Mouse (Mus musculus): ENCODE measurements at regions not wholly inside any gene's neighbourhood (a gene's known extent, or its start where the extent isn't known, plus 50 kb on each side); places are given as distances from the start of the nearest gene placed in this dataset.

- DNase-seq (ENCODE audit: low spot score): no peak
- H3K27ac ChIP-seq: no peak overlapping the region
- 74% methylated on average over 4 of the region's 4 CpGs for WGBS
These were observed 110.5 kb downstream of the Slc4a3 start for GRCm38 (mm10) chr1:75656592-75656991.

GRCm38 (mm10) chr1:75660336-75661100 lies 114.5 kb downstream of the Slc4a3 start:
- Histone ChIP-seq H3K27me3 (ENCODE audit: insufficient read depth, poor library complexity, severe bottlenecking) (peaks cover 21% of the 10 kb centered on the region; the same call in 1 of the 2 replicates), H3K9me3 (no peaks in the 10 kb centered on the region), H3K36me3 (no peaks in the 10 kb centered on the region), H3K4me1 (peaks cover 16% of the 10 kb centered on the region), H3K4me3 (no peak overlapping the region), H3K27ac (no peak overlapping the region)
- WGBS: 75% methylated on average over 7 of the region's 7 CpGs
- no peak for DNase-seq (ENCODE audit: low spot score)

More at GRCm38 (mm10) chr1:75656592-75656991, 110.5 kb downstream of the Slc4a3 start:
- Histone ChIP-seq H3K9me3 (no peaks in the 10 kb centered on the region), H3K36me3 (no peaks in the 10 kb centered on the region), H3K27me3 (ENCODE audit: insufficient read depth, poor library complexity, severe bottlenecking) (0 out of 2 replicates have a peak, but pooled peaks cover 16% of the 10 kb centered on the region), H3K4me1 (0 out of 2 replicates have a peak, but pooled peaks cover 3% of the 10 kb centered on the region), H3K4me3 (no peak overlapping the region)

- 16% methylated on average over 17 of the region's 17 CpGs for whole genome bisulfite sequencing
- Histone ChIP-seq H3K4me1 (peaks cover 16% of the 10 kb centered on the region), H3K36me3 (no peaks in the 10 kb centered on the region), H3K27ac (0 out of 2 replicates have a peak overlapping the region, but pooled peaks have one; percentile 23), H3K9me3 (no peaks in the 10 kb centered on the region), H3K4me3 (peak overlapping the region; percentile 43; the same call in 1 of the 2 replicates), H3K27me3 (ENCODE audit: insufficient read depth, poor library complexity, severe bottlenecking) (peaks cover 16% of the 10 kb centered on the region; the same call in 1 of the 2 replicates)
- no peak for DNase-seq (ENCODE audit: low spot score)
These were observed 116.3 kb downstream of the Slc4a3 start for GRCm38 (mm10) chr1:75662141-75662990.

- Histone ChIP-seq H3K4me3 (no peak overlapping the region), H3K36me3 (no peaks in the 10 kb centered on the region), H3K27me3 (ENCODE audit: insufficient read depth, poor library complexity, severe bottlenecking) (peaks cover 47% of the 10 kb centered on the region), H3K4me1 (peaks cover 6% of the 10 kb centered on the region), H3K27ac (no peak overlapping the region), H3K9me3 (no peaks in the 10 kb centered on the region)
- 70% methylated on average over 6 of the region's 6 CpGs for WGBS
- DNase-seq (ENCODE audit: low spot score): no peak
These were observed 121.7 kb downstream of the Slc4a3 start for GRCm38 (mm10) chr1:75667736-75668269.

- Histone ChIP-seq H3K36me3 (no peaks in the 10 kb centered on the region), H3K27me3 (ENCODE audit: insufficient read depth, poor library complexity, severe bottlenecking) (peaks cover 12% of the 10 kb centered on the region; the same call in 1 of the 2 replicates), H3K27ac (no peak overlapping the region), H3K4me3 (no peak overlapping the region), H3K9me3 (no peaks in the 10 kb centered on the region), H3K4me1 (peaks cover 9% of the 10 kb centered on the region; the same call in 1 of the 2 replicates)
- DNase-seq (ENCODE audit: low spot score): no peak
- WGBS: 85% methylated on average over 4 of the region's 4 CpGs
These were observed 130.2 kb downstream of the Slc4a3 start for GRCm38 (mm10) chr1:75676295-75676694.

GRCm38 (mm10) chr1:75677695-75678094 lies 131.6 kb downstream of the Slc4a3 start:
- Histone ChIP-seq H3K27ac (no peak overlapping the region), H3K4me1 (peaks cover 9% of the 10 kb centered on the region; the same call in 1 of the 2 replicates), H3K9me3 (peaks cover 5% of the 10 kb centered on the region), H3K27me3 (ENCODE audit: insufficient read depth, poor library complexity, severe bottlenecking) (no peaks in the 10 kb centered on the region), H3K36me3 (no peaks in the 10 kb centered on the region), H3K4me3 (no peak overlapping the region)
- no peak for DNase-seq (ENCODE audit: low spot score)
- WGBS: 72% methylated on average over 5 of the region's 5 CpGs

GRCm38 (mm10) chr1:75678279-75678678 lies 132.2 kb downstream of the Slc4a3 start:
- no peak overlapping the region for H3K4me3 ChIP-seq
- no peak for DNase-seq (ENCODE audit: low spot score)
- no peaks in the 10 kb centered on the region for H3K36me3 ChIP-seq
- no peaks in the 10 kb centered on the region for H3K27me3 ChIP-seq (ENCODE audit: insufficient read depth, poor library complexity, severe bottlenecking)
- H3K27ac ChIP-seq: no peak overlapping the region
- 67% methylated on average over 4 of the region's 4 CpGs for WGBS
- peaks cover 9% of the 10 kb centered on the region; the same call in 1 of the 2 replicates for H3K4me1 ChIP-seq
- H3K9me3 ChIP-seq: peaks cover 5% of the 10 kb centered on the region

- no peaks in the 10 kb centered on the region for H3K36me3 ChIP-seq
- H3K27ac ChIP-seq: 0 out of 2 replicates have a peak overlapping the region, but pooled peaks have one; percentile 31
- no peak for DNase-seq (ENCODE audit: low spot score)
- H3K4me3 ChIP-seq: no peak overlapping the region
- no peaks in the 10 kb centered on the region for H3K27me3 ChIP-seq (ENCODE audit: insufficient read depth, poor library complexity, severe bottlenecking)
- 42% methylated on average over 10 of the region's 10 CpGs for WGBS
- peaks cover 5% of the 10 kb centered on the region for H3K9me3 ChIP-seq
- peaks cover 9% of the 10 kb centered on the region; the same call in 1 of the 2 replicates for H3K4me1 ChIP-seq
These were observed 134.3 kb downstream of the Slc4a3 start for GRCm38 (mm10) chr1:75680366-75680765.

- whole genome bisulfite sequencing: 88% methylated on average over 5 of the region's 5 CpGs
- no peak overlapping the region for H3K27ac ChIP-seq
These were observed 135.8 kb downstream of the Slc4a3 start for GRCm38 (mm10) chr1:75681913-75682312.

GRCm38 (mm10) chr1:75692781-75693180 lies 146.7 kb downstream of the Slc4a3 start:
- Histone ChIP-seq H3K4me1 (peaks cover 4% of the 10 kb centered on the region; the same call in 1 of the 2 replicates), H3K36me3 (no peaks in the 10 kb centered on the region), H3K27me3 (ENCODE audit: insufficient read depth, poor library complexity, severe bottlenecking) (no peaks in the 10 kb centered on the region), H3K4me3 (no peak overlapping the region), H3K27ac (no peak overlapping the region), H3K9me3 (no peaks in the 10 kb centered on the region)
- no peak for DNase-seq (ENCODE audit: low spot score)
- 59% methylated on average over 1 of the region's 1 CpGs for WGBS

More at GRCm38 (mm10) chr1:75681913-75682312, 135.8 kb downstream of the Slc4a3 start:
- Histone ChIP-seq H3K36me3 (no peaks in the 10 kb centered on the region), H3K27me3 (ENCODE audit: insufficient read depth, poor library complexity, severe bottlenecking) (no peaks in the 10 kb centered on the region), H3K4me3 (no peak overlapping the region), H3K4me1 (peaks cover 9% of the 10 kb centered on the region; the same call in 1 of the 2 replicates), H3K9me3 (peaks cover 5% of the 10 kb centered on the region)
- DNase-seq (ENCODE audit: low spot score): no peak

- WGBS: 59% methylated on average over 12 of the region's 12 CpGs
- H3K27ac ChIP-seq: no peak overlapping the region
- no peak for DNase-seq (ENCODE audit: low spot score)
These were observed 147.3 kb downstream of the Slc4a3 start for GRCm38 (mm10) chr1:75693231-75693914.

More at GRCm38 (mm10) chr1:75693231-75693914, 147.3 kb downstream of the Slc4a3 start:
- Histone ChIP-seq H3K4me1 (peaks cover 4% of the 10 kb centered on the region; the same call in 1 of the 2 replicates), H3K4me3 (no peak overlapping the region), H3K27me3 (ENCODE audit: insufficient read depth, poor library complexity, severe bottlenecking) (no peaks in the 10 kb centered on the region), H3K36me3 (no peaks in the 10 kb centered on the region), H3K9me3 (no peaks in the 10 kb centered on the region)
